ENCODE assay signal across 43 mouse cellular contexts in the genomic region with DNA sequence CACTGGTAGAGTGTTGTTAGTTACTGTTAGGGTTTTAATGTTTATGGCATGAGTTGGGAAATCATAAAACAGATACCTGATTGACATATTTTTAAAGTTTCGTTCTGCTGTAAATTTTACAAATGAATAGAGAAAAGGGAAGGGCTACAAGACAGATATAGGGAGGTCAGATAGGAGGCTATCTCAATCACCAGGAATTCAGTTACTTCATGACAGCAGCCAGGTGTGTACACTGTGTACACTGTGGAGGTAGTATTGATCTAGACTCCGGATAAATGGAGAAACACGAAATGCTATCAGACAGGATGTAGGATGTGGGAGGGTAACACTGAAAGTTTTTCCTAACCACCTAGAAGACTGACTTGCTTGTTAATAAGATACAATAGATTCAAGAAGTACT. TPM values are rescaled to one million over a fixed set of nuclear protein-coding genes. Genes with fewer than 3 reads are reported as not detected.
"Had no signal": no experiment of that assay in that cellular context is flagged by ENCODE, and none has a peak within 500 bp of the region (broad histone marks: within the 10 kb centered on the region; RNA-seq: fewer than 3 reads in every experiment).

No protein-coding gene starts in this region.

- H3K9ac ChIP-seq: heart, embryonic 12.5 days; heart, embryonic 13.5 days; heart, embryonic 15.5 days; hindbrain, embryonic 12.5 days; hindbrain, embryonic 13.5 days; hindbrain, embryonic 14.5 days; hindbrain, embryonic 15.5 days; intestine, embryonic 15.5 days; kidney, embryonic 15.5 days had no signal

- H3K27ac ChIP-seq: heart, embryonic 10.5 days; heart, embryonic 13.5 days; heart, embryonic 15.5 days; hindbrain, embryonic 10.5 days; hindbrain, embryonic 12.5 days; hindbrain, embryonic 13.5 days; hindbrain, embryonic 14.5 days; hindbrain, embryonic 15.5 days; hindbrain, postnatal 0 days; intestine, embryonic 15.5 days; kidney, embryonic 15.5 days; kidney, postnatal 0 days; layer of hippocampus, adult 2 months; left cerebral cortex, adult 2 months had no signal

- H3K9me3 ChIP-seq: heart, embryonic 10.5 days; heart, embryonic 12.5 days; heart, embryonic 13.5 days; heart, embryonic 15.5 days; hindbrain, embryonic 10.5 days; hindbrain, embryonic 12.5 days; hindbrain, embryonic 13.5 days; hindbrain, embryonic 15.5 days; intestine, embryonic 15.5 days; kidney, embryonic 15.5 days had no signal

- DNase-seq: heart, postnatal 10 days; heart, postnatal 14 days; heart, postnatal 36 days; heart, postnatal 4 days; kidney, adult 11 months; kidney, adult 18-20 months; kidney, adult 2 months; kidney, adult 8-10 months; kidney, adult 9 months; kidney, postnatal 10 days; kidney, postnatal 14 days; kidney, postnatal 25 days; kidney, postnatal 36 days; kidney, postnatal 4 days; layer of hippocampus, adult 9-11 months had no signal

- H3K36me3 ChIP-seq: heart, embryonic 10.5 days; heart, embryonic 15.5 days; hindbrain, embryonic 12.5 days; hindbrain, embryonic 15.5 days; intestine, embryonic 15.5 days; kidney, embryonic 15.5 days had no signal

- H3K4me1 ChIP-seq: hindbrain, embryonic 10.5 days; hindbrain, embryonic 12.5 days; hindbrain, embryonic 13.5 days; hindbrain, embryonic 15.5 days; kidney, embryonic 15.5 days had no signal

- H3K4me3 ChIP-seq: heart, embryonic 10.5 days; heart, embryonic 12.5 days; heart, embryonic 13.5 days; heart, embryonic 15.5 days; hindbrain, embryonic 10.5 days; hindbrain, embryonic 12.5 days; hindbrain, embryonic 13.5 days; hindbrain, embryonic 15.5 days; intestine, embryonic 15.5 days; kidney, embryonic 15.5 days; layer of hippocampus, adult 2 months; left cerebral cortex, adult 2 months had no signal

- H3K27me3 ChIP-seq: heart, embryonic 12.5 days; heart, embryonic 13.5 days; heart, embryonic 15.5 days; hindbrain, embryonic 12.5 days; hindbrain, embryonic 13.5 days; hindbrain, embryonic 15.5 days; intestine, embryonic 15.5 days; kidney, embryonic 15.5 days had no signal

RNA-seq across cellular contexts. Expression of gene A4gnt, which starts 57.0 kb away (rescaled TPM):
- total RNA-seq: heart, postnatal 10 days; heart, postnatal 14 days; heart, postnatal 25 days; heart, postnatal 36 days; heart, postnatal 4 days; hematopoietic stem cell, adult 5-6 weeks; hindbrain, postnatal 0 days; layer of hippocampus, adult 18-20 months; layer of hippocampus, postnatal 10 days; layer of hippocampus, postnatal 14 days; layer of hippocampus, postnatal 25 days had no signal
- polyA plus RNA-seq: heart, embryonic 10.5 days; heart, embryonic 11.5 days; heart, embryonic 12.5 days; heart, embryonic 13.5 days; heart, embryonic 14.5 days; heart, embryonic 15.5 days; heart, embryonic 16.5 days; heart, postnatal 0 days; hindbrain, embryonic 10.5 days; hindbrain, embryonic 11.5 days; hindbrain, embryonic 12.5 days; hindbrain, embryonic 13.5 days; hindbrain, embryonic 14.5 days; hindbrain, embryonic 15.5 days; hindbrain, embryonic 16.5 days; hindbrain, postnatal 0 days; inflammation-experienced regulatory T-cells, adult 6 months had no signal
